Mouse (Mus musculus) intestine, embryonic 15.5 days (tissue): Measurements from ENCODE around the gene Pdk1. TPM values are rescaled to one million over a fixed set of nuclear protein-coding genes. Genes with fewer than 3 reads are reported as not detected.

Experiments
- ATAC-seq: fragments of 200-750 bp; cut with Nextera tagmentation; 2 replicates; pipeline ENCODE4 v1.8.0; 2017; ENCODE audit warnings: moderate TSS enrichment, moderate library complexity
- H3K27ac ChIP-seq: fragments of 300-500 bp; sonication (generic); 2 replicates; pipeline ENCODE4 v1.5.1; 2015; ENCODE audit warnings: mild to moderate bottlenecking, inconsistent platforms
- H3K27me3 ChIP-seq: fragments of 300-500 bp; sonication (generic); replicated peaks from 2 replicates; pipeline ENCODE4 v1.6.1; 2015; ENCODE audit warnings: inconsistent platforms
- H3K36me3 ChIP-seq: fragments of 300-500 bp; sonication (generic); 2 replicates; pipeline ENCODE4 v1.6.1; 2015; ENCODE audit warnings: inconsistent platforms
- H3K4me1 ChIP-seq: fragments of 300-500 bp; sonication (generic); replicated peaks from 2 replicates; pipeline ENCODE4 v1.6.1; 2015; ENCODE audit warnings: inconsistent platforms
- H3K4me2 ChIP-seq: fragments of 300-500 bp; sonication (generic); replicated peaks from 2 replicates; pipeline ENCODE4 v1.6.1; 2015; ENCODE audit warnings: mild to moderate bottlenecking, inconsistent platforms
- H3K4me3 ChIP-seq: fragments of 300-500 bp; sonication (generic); replicated peaks from 2 replicates; pipeline ENCODE4 v1.5.1; 2015; ENCODE audit warnings: inconsistent platforms
- H3K9ac ChIP-seq: fragments of 300-500 bp; sonication (generic); 2 replicates; pipeline ENCODE4 v1.6.1; 2015; ENCODE audit warnings: inconsistent platforms
- H3K9me3 ChIP-seq: fragments of 300-500 bp; sonication (generic); 2 replicates; pipeline ENCODE4 v1.6.1; 2016; ENCODE audit warnings: inconsistent platforms
- WGBS: fragments of 180-500 bp; shearing (Covaris S2); methylation state at CpG from one replicate; pipeline ENCODE4 v1.1.7; 2015; 5-methylcytosine and 5-hydroxymethylcytosine counted together
- polyA plus RNA-seq: library from polyadenylated mRNA; unstranded; fragments of >200 nt; fragmentation: Nextera tagmentation; extraction: Ambion mirVana; gene quantifications from 2 replicates; pipeline ENCODE4 v1.2.1, GENCODE M21; 2015

The Pdk1 gene
- polyA plus RNA-seq, 1 experiment from 2014 or later: 78.3 TPM

DNA sequence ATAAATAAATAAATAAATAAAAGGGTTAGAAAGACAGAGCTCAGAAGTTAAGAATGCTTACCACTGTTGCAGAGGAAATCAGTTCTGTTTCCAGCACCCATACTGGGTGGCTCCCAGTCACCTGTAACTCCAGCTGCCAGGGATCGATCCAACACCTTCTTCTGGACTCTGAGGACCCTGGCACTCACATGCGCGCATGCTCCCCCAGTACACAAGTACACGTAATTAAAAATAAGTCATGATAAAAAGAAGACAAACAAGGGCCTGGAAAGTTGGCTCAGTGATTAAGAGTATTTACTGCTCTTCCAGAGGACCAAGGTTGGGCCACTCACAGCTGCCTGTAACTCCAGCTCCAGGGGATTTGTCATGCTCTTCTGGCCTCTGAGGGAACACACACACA, 4.8 kb downstream of the Pdk1 start:
- Histone ChIP-seq H3K36me3 (peaks cover 3% of the 10 kb centered on the region; the same call in 1 of the 2 replicates), H3K27ac (no peak overlapping the region), H3K4me3 (no peak overlapping the region), H3K9me3 (no peaks in the 10 kb centered on the region), H3K4me2 (no peak overlapping the region), H3K27me3 (no peaks in the 10 kb centered on the region), H3K4me1 (no peaks in the 10 kb centered on the region), H3K9ac (no peak overlapping the region)
- 89% methylated on average over 4 of the region's 4 CpGs for WGBS
- no peak for ATAC-seq

DNA sequence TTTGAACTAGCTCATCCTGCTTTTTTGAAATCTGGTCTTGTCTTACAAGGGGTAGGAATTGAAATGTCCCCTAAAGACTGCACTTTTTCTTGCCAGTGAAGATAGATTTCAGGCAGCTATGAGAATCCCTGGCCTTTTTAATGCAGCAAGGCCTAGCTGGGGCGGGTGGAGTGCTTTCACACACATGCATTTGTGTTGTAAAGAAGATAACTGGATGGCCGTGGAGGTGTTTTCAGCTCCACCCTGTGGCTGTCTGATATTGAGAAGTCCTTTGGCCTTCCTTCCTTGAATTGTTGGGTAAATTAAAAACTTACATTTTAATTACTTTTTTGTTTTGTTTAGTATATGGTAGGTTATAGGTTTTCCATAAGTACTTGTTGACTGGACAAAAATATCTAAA, 5.4 kb downstream of the Pdk1 start:
- no peak for ATAC-seq
- no peak overlapping the region for H3K27ac ChIP-seq
- no peaks in the 10 kb centered on the region for H3K27me3 ChIP-seq
- no peak overlapping the region for H3K4me3 ChIP-seq
- H3K9ac ChIP-seq: no peak overlapping the region
- H3K4me1 ChIP-seq: no peaks in the 10 kb centered on the region
- 75% methylated on average over 2 of the region's 2 CpGs for WGBS
- H3K36me3 ChIP-seq: peaks cover 3% of the 10 kb centered on the region; the same call in 1 of the 2 replicates
- no peaks in the 10 kb centered on the region for H3K9me3 ChIP-seq
- H3K4me2 ChIP-seq: no peak overlapping the region

DNA sequence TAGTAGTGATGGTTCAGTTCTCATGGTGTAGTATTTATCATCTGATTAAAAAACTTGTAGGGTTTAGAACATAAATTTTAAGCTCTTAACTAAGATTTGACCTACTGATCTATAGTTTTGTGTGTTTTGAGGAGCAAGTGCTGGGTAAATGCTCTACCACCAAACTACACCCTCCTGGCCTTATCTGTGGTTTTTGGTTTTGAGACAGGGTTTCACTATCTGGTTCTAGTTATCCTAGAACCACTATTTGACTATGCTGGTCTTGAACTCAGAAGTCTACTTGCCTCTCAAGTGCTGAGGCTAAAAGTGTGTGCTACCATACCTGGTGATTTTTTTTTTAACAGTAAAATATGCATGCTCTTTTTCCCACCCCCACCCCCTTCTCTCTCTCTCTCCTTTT, 5.9 kb downstream of the Pdk1 start:
- ATAC-seq: no peak
- no peak overlapping the region for H3K4me3 ChIP-seq

DNA sequence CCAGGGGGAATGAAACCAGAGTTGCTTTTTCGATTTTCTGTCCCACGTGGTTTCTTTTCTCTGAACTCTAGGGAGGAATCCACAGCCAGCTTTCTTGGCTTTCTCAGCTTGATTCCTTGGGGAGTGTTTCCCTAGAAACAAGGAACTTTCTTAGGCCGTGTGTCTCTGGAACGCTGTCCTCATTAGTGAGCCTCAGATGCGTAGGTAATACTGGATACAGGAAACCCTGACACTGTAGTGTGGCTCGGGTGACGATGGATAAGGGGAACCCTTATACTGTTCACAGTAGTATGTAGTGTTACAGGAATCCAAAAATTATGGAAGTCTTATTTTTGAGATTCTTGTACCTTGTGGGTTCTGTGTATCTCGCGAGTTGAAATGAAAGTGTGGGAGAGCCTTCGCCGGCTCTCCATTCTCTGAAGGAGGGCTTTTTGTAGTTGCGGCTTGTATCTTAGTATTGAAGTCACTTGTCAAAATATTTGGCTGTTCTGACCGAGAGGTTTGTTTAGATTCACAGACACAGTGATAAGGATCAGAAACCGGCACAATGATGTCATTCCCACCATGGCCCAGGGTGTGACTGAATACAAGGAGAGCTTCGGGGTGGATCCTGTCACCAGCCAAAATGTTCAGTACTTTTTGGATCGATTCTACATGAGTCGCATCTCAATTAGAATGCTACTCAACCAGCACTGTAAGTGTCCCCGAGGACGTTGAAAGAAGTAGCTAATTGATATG, 10.1 kb downstream of the Pdk1 start:
- Histone ChIP-seq H3K27ac (no peak overlapping the region), H3K36me3 (peaks cover 10% of the 10 kb centered on the region), H3K9me3 (no peaks in the 10 kb centered on the region), H3K4me1 (no peaks in the 10 kb centered on the region), H3K9ac (no peak overlapping the region), H3K4me3 (no peak overlapping the region), H3K4me2 (no peak overlapping the region), H3K27me3 (no peaks in the 10 kb centered on the region)
- ATAC-seq: no peak
- 76% methylated on average over 19 of the region's 19 CpGs for WGBS

More for the DNA sequence above, 5.9 kb downstream of the Pdk1 start:
- Histone ChIP-seq H3K36me3 (peaks cover 3% of the 10 kb centered on the region; the same call in 1 of the 2 replicates), H3K4me2 (no peak overlapping the region), H3K9ac (no peak overlapping the region), H3K4me1 (no peaks in the 10 kb centered on the region), H3K27ac (no peak overlapping the region), H3K9me3 (no peaks in the 10 kb centered on the region), H3K27me3 (no peaks in the 10 kb centered on the region)

DNA sequence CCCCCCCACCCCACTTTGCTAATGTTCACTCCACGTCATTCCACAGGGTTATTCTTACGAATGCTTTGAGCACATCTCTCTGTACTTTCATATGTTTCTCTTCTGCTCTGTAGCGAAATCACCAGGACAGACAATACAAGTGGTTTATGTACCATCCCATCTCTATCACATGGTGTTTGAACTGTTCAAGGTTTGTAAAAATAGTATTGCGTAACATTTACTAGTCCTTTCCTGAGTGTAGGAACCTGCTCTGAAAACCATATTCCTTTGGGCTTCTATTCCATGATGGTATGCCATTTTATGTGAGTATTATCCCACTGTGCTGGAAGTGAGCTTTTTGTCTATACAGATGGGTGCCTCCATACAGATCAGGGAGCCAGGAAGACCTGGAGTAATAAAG, 14.2 kb downstream of the Pdk1 start:
- Histone ChIP-seq H3K4me2 (no peak overlapping the region), H3K4me1 (no peaks in the 10 kb centered on the region), H3K36me3 (peaks cover 8% of the 10 kb centered on the region), H3K4me3 (no peak overlapping the region), H3K9ac (no peak overlapping the region), H3K27me3 (no peaks in the 10 kb centered on the region), H3K9me3 (no peaks in the 10 kb centered on the region), H3K27ac (no peak overlapping the region)
- WGBS: 95% methylated on average over 4 of the region's 4 CpGs
- ATAC-seq: no peak

DNA sequence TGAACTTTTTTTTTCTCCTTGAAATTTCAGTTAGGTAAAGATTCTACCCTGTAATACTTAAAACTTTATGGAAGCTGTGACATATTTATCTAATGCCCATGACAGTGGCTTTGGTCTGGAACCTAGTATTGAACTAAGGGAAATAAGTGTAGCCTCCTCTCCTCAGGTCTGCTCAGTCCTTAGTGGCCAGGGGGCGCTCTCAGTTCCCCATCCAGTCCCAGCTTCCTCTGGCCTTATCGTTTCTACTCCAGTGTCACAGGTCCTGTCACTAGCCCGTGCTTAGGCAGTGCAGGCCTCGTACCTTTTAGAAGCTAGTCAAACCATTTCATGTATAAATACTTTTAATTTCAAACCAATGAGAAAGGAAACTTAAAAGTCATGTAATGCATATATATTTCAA, 15.4 kb downstream of the Pdk1 start:
- H3K27ac ChIP-seq: no peak overlapping the region
- H3K36me3 ChIP-seq: peaks cover 15% of the 10 kb centered on the region
- no peak overlapping the region for H3K4me3 ChIP-seq
- WGBS: 77% methylated on average over 4 of the region's 4 CpGs
- H3K9me3 ChIP-seq: no peaks in the 10 kb centered on the region
- no peak for ATAC-seq
- no peak overlapping the region for H3K4me2 ChIP-seq
- H3K4me1 ChIP-seq: no peaks in the 10 kb centered on the region
- H3K9ac ChIP-seq: no peak overlapping the region
- H3K27me3 ChIP-seq: no peaks in the 10 kb centered on the region

DNA sequence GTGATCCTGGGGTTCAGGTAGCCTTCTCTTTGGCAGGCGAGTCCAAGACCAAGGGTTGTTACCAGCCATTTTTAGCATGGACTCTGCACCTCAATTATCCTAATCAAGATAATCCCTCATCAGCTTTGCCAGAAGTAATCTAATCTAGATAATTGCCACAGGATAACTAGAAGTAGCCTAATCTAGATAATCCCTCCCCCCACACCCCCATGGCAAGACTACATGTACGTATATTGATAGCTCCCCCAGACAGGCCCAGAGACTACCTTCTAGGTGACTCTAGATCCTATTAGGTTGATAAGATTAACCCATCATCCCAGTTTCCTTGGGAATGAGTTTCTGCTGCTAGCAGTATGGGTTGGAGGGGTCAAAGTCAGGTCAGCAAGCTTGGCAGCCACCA, 18.5 kb downstream of the Pdk1 start:
- H3K4me3 ChIP-seq: no peak overlapping the region
- no peaks in the 10 kb centered on the region for H3K4me1 ChIP-seq
- ATAC-seq: no peak
- H3K4me2 ChIP-seq: no peak overlapping the region
- peaks cover 12% of the 10 kb centered on the region; the same call in 1 of the 2 replicates for H3K36me3 ChIP-seq
- H3K9ac ChIP-seq: no peak overlapping the region
- H3K27me3 ChIP-seq: no peaks in the 10 kb centered on the region
- no peak overlapping the region for H3K27ac ChIP-seq
- no peaks in the 10 kb centered on the region for H3K9me3 ChIP-seq
- 92% methylated on average over 2 of the region's 2 CpGs for WGBS

DNA sequence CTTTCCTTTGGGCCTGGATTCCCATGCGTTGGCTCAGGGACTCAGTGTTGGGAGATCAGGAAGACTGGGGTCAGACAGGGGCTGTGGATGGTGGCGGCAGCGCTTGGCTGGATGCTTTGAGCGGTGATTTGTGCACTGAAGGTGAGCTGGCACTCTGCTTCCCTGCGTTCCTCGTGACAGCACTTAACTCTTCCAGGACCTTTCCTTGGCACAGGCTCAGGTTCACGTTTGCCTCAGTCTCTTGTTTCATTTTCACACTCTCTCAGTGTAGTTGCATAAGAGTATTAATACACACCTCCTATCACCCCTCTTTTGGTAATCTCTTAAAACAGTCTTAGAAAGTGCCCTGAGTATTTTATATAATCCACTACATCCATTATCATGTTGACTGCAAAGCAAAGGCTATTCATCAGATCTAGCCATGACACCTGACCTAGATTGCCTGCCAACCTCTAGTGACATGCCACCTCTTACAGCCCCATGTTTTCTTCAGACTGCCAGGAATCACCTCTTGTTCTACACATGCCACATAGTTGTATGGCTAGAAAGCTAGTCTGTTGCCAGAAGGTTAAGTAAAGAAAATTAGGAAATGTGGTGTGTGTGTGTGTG, 19.8 kb downstream of the Pdk1 start:
- no peaks in the 10 kb centered on the region for H3K4me1 ChIP-seq
- no peak overlapping the region for H3K9ac ChIP-seq
- WGBS: 88% methylated on average over 7 of the region's 7 CpGs
- H3K9me3 ChIP-seq: no peaks in the 10 kb centered on the region
- no peak overlapping the region for H3K27ac ChIP-seq
- ATAC-seq: no peak
- H3K36me3 ChIP-seq: peaks cover 10% of the 10 kb centered on the region; the same call in 1 of the 2 replicates
- H3K27me3 ChIP-seq: no peaks in the 10 kb centered on the region
- no peak overlapping the region for H3K4me3 ChIP-seq
- no peak overlapping the region for H3K4me2 ChIP-seq

DNA sequence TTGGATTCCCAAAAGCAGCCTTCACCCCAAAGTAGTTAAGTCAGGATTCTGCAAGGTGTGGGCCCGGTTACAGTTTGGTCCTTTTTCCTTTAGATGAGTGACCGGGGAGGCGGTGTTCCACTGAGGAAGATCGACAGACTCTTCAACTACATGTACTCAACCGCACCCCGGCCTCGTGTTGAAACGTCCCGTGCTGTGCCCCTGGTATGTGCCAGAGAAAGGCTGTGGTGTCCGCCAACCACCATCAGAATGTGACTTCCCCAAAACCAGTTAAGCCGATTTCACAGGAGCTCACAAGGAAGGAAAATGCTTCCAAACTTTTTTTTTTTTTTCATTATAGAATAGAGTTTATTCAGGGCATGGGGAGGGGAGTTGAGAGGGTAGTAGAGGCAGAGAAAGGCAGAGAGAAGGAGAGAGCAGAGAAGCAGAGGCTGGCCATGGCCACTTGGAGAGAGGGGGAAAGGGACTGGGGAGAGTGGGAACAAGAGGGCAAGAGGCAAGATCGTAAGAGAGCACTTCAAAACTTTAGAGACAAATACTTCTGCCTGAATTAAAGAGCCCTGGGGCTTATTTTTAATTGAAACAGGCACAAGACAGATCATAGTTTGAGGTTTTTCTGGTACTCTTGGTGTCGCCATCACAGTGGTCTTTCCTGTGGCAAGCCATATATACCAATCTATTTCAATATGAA, 22.7 kb downstream of the Pdk1 start:
- no peaks in the 10 kb centered on the region for H3K4me1 ChIP-seq
- no peaks in the 10 kb centered on the region for H3K27me3 ChIP-seq
- peaks cover 10% of the 10 kb centered on the region; the same call in 1 of the 2 replicates for H3K36me3 ChIP-seq
- H3K9ac ChIP-seq: no peak overlapping the region
- no peak overlapping the region for H3K4me3 ChIP-seq
- no peak for ATAC-seq
- WGBS: 94% methylated on average over 13 of the region's 13 CpGs
- no peaks in the 10 kb centered on the region for H3K9me3 ChIP-seq
- H3K27ac ChIP-seq: no peak overlapping the region
- no peak overlapping the region for H3K4me2 ChIP-seq

DNA sequence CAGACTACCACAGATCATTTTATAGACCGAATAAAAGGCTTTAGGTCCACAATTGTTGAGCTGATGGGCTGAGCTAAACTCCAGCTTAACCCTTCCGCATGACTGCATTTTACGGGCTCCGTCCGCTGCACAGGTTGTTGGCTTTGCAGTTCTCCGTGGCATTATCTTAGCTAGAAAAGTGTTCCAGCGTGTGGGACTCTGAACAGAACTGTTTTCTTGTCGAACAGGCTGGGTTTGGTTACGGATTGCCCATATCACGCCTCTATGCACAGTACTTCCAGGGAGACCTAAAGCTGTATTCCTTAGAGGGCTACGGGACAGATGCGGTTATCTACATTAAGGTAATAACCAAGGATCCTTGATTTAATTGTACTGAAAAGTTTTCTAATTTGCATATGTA, 24.4 kb downstream of the Pdk1 start:
- Histone ChIP-seq H3K36me3 (peaks cover 10% of the 10 kb centered on the region; the same call in 1 of the 2 replicates), H3K27ac (no peak overlapping the region), H3K9ac (no peak overlapping the region), H3K27me3 (no peaks in the 10 kb centered on the region), H3K4me3 (no peak overlapping the region), H3K4me2 (no peak overlapping the region), H3K4me1 (no peaks in the 10 kb centered on the region), H3K9me3 (no peaks in the 10 kb centered on the region)
- ATAC-seq: no peak
- WGBS: 89% methylated on average over 12 of the region's 12 CpGs

DNA sequence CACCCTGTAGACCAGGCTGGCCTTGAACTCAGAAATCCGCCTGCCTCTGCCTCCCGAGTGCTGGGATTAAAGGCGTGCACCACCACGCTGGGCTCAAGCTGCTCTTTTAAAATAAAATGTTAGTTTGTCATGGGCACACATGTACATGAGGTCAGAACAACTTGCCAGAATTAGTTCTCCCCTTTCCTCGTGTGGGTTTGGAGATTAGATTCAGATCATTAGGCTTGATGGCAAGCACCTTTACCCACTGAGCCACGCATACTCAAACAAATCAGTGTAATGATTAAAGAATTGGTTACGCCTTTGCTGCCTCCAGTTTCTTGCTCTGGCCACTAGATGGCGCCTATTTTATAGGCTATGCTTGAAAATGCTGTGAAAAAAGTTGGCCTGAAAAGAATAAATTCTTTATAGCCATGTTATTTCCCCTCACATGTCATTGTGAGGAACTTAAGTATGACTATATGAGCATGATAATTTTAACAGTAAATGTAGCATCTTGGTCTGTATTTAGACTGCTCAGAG, 25.4 kb downstream of the Pdk1 start:
- H3K27me3 ChIP-seq: no peaks in the 10 kb centered on the region
- H3K4me3 ChIP-seq: no peak overlapping the region
- no peak overlapping the region for H3K4me2 ChIP-seq
- H3K27ac ChIP-seq: no peak overlapping the region
- H3K36me3 ChIP-seq: peaks cover 3% of the 10 kb centered on the region; the same call in 1 of the 2 replicates
- no peaks in the 10 kb centered on the region for H3K9me3 ChIP-seq
- H3K4me1 ChIP-seq: no peaks in the 10 kb centered on the region
- no peak overlapping the region for H3K9ac ChIP-seq
- 54% methylated on average over 8 of the region's 8 CpGs for WGBS
- no peak for ATAC-seq

DNA sequence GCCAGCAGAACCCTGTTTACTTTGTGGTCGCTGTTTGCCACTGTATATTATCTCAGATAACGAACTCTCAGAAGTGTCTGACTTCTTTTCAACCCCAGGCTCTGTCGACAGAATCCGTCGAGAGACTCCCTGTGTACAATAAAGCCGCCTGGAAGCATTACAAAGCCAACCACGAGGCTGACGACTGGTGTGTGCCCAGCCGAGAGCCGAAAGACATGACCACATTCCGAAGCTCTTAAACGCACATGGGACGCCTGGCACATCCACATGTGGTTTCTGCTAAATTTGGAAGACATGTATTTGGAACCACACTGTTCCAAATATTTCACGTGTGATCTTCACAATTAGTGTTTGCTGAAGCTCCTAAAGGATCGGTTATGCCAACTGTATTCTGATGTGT, 26.9 kb downstream of the Pdk1 start:
- Histone ChIP-seq H3K4me3 (no peak overlapping the region), H3K27me3 (no peaks in the 10 kb centered on the region), H3K36me3 (peaks cover 3% of the 10 kb centered on the region; the same call in 1 of the 2 replicates), H3K9me3 (no peaks in the 10 kb centered on the region), H3K9ac (no peak overlapping the region), H3K4me2 (no peak overlapping the region), H3K27ac (no peak overlapping the region), H3K4me1 (no peaks in the 10 kb centered on the region)
- ATAC-seq: no peak
- 86% methylated on average over 15 of the region's 15 CpGs for WGBS
